Mouse (Mus musculus) lung, adult 2 months (tissue): ENCODE data around the gene Nol4l.

ENCODE experiments used
- CTCF ChIP-seq: fragments of 200-500 bp; IDR thresholded peaks from 2 replicates; pipeline ENCODE4 v1.5.1; 2011; ENCODE audit warnings: mild to moderate bottlenecking, low read length, control low read depth; ENCODE audit not compliant: insufficient read depth
- POLR2A ChIP-seq: fragments of 200-500 bp; IDR thresholded peaks from 2 replicates; pipeline ENCODE4 v1.6.1; 2011; ENCODE audit warnings: low read depth, mild to moderate bottlenecking, control low read depth, low read length, borderline replicate concordance; ENCODE audit errors: extremely low read depth

DNA sequence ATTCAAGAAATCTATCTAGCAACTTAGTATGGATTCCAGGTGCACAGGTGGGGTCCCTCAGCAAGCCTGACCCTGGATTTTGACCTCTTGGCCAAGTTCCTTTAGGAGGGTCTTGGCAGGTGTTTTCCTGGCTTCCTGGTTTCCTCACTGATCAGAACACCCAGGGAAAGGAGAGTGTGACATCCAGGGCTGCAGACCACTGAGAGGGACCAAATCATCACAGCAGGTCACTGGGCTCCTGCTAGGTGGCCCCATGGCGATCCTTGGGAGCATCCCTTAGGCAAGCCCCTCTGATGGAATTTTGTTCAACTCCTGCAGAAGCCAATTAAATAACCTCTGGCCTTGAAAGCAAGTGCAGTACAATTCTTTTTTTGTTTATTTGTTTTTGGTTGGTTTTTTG is 39.7 kb downstream of the Nol4l start:
- TF ChIP-seq POLR2A (no peak), CTCF (no peak)
